Mouse (Mus musculus) ES-Bruce4 (cell line): ENCODE measurements around the gene Lnx2.

Experiments used
- CTCF ChIP-seq: IDR thresholded peaks from one replicate; pipeline ENCODE4 v1.8.1; 2011; ENCODE audit warnings: low read depth, low read length
- EP300 ChIP-seq: IDR thresholded peaks from 2 replicates; pipeline ENCODE4 v1.6.1; 2011; ENCODE audit warnings: low read depth, low read length; ENCODE audit not compliant: insufficient read depth
- POLR2A ChIP-seq: IDR thresholded peaks from one replicate; pipeline ENCODE4 v1.8.1; 2011; ENCODE audit warnings: low read length; ENCODE audit not compliant: insufficient read depth

GRCm38 (mm10) chr5:147052309-147052558 is 24.2 kb downstream of the Lnx2 start:
- TF ChIP-seq CTCF (no peak), POLR2A (no peak), EP300 (no peak)
